ENCODE assay signal across 10 mouse cellular contexts in genomic region chr1:36883805-36884204, GRCm38 (mm10). TPM values are rescaled to one million over a fixed set of nuclear protein-coding genes. Genes with fewer than 3 reads are reported as not detected.
DNase-seq lines count a peak whose midpoint lies in the region; ATAC-seq and TF ChIP-seq lines count a peak whose summit lies in the region.
"Had no signal": no experiment of that assay in that cellular context is flagged by ENCODE, and none has a peak within 500 bp of the region (broad histone marks: within the 10 kb centered on the region; RNA-seq: fewer than 3 reads in every experiment).

No protein-coding gene starts in this region.

- WGBS in lung, postnatal 0 days = 28% methylated on average over 2 of the region's 2 CpGs

- peak; percentile 46; the same call in 1 of the 2 replicates for TF ChIP-seq EP300 in lung, postnatal 0 days (IDR thresholded peaks at IDR 0.05)

- H3K36me3 ChIP-seq in lung, postnatal 0 days (ENCODE audit: insufficient read depth, low read length) = no peaks in the 10 kb centered on the region

- no peak overlapping the region for H3K4me2 ChIP-seq in lung, postnatal 0 days (replicated peaks; ENCODE audit: low read depth, low read length)

- TF ChIP-seq CTCF in lung, postnatal 0 days (IDR thresholded peaks at IDR 0.05) = no peak

- no peak overlapping the region for H3K9ac ChIP-seq in lung, postnatal 0 days (replicated peaks; ENCODE audit: low read depth)

- intact Hi-C loops in heart, postnatal 25 days (cut with DNase I) = no loop called here

- no peaks in the 10 kb centered on the region for H3K27me3 ChIP-seq in lung, postnatal 0 days (replicated peaks; ENCODE audit: insufficient read depth, low read length)

- peak; percentile 31 for DNase-seq in heart, adult 8-10 months (ENCODE audit: low spot score)
- no peak for DNase-seq in heart, postnatal 25 days (ENCODE audit: low spot score)
- peak; percentile 30 for DNase-seq in thymus, postnatal 14 days
- no peak for DNase-seq in thymus, postnatal 0 days (ENCODE audit: low spot score)
- peak; percentile 82 for DNase-seq in lung, postnatal 0 days (ENCODE audit: low spot score)
- DNase-seq in retina, embryonic 14.5 days (ENCODE audit: low spot score) = no peak
- no peak for DNase-seq in adrenal gland, adult 8-10 months
- no peak for DNase-seq in kidney, postnatal 10 days
- DNase-seq: cerebellum, adult 2 months; gastrocnemius, postnatal 36 days had no signal

- no peak overlapping the region for H3K27ac ChIP-seq in lung, postnatal 0 days (ENCODE audit: low read length)

- H3K9me3 ChIP-seq in lung, postnatal 0 days (ENCODE audit: low read length) = no peaks in the 10 kb centered on the region

- 0 out of 2 replicates have a peak, but pooled peaks cover 14% of the 10 kb centered on the region for H3K4me1 ChIP-seq in lung, postnatal 0 days (ENCODE audit: insufficient read depth, low read depth, low read length)

- no peak overlapping the region for H3K4me3 ChIP-seq in lung, postnatal 0 days (ENCODE audit: low read depth, low read length)

- ATAC-seq in lung, postnatal 0 days = peak; percentile 68

RNA-seq across cellular contexts. Expression of gene Tmem131, which starts 59.7 kb away (rescaled TPM):
- total RNA-seq in heart, adult 8-10 months (2022) = 10 to 100 TPM; 23.0 to 31.0 (median 28.3) TPM
- 10 to 100 TPM; 30.7 to 33.5 TPM for total RNA-seq in heart, postnatal 25 days (2021)
- polyA plus RNA-seq in thymus, postnatal 0 days (2015; fragmentation: Nextera tagmentation; extraction: Ambion mirVana) = 13.6 and 15.2 TPM in 2 replicates
- polyA plus RNA-seq in lung, postnatal 0 days (2015; fragmentation: Nextera tagmentation; extraction: Ambion mirVana) = 5.9 and 6.0 TPM in 2 replicates
- 10 to 100 TPM; 38.4 to 51.7 (median 48.2) TPM for total RNA-seq in adrenal gland, adult 8-10 months (2022)

Comparison
In these comparisons a context has a peak if more than half of its experiments do, and no peak if none do; other contexts are left out.
1. DNase-seq: peak in heart, adult 8-10 months (single experiment), thymus, postnatal 14 days (single experiment) and lung, postnatal 0 days (single experiment); none in heart, postnatal 25 days (single experiment), thymus, postnatal 0 days (single experiment), retina, embryonic 14.5 days (single experiment), adrenal gland, adult 8-10 months (single experiment) and kidney, postnatal 10 days (single experiment).